Mouse (Mus musculus) MEL (cell line): Measurements from ENCODE around the gene Lgals8. TPM values are rescaled to one million over a fixed set of nuclear protein-coding genes. Genes with fewer than 3 reads are reported as not detected.

ENCODE experiments used
- DNase-seq: peaks from one replicate; pipeline ENCODE4 v3.0.0; 2011; ENCODE audit warnings: low read depth, low spot score
- H3K27ac ChIP-seq: 2 replicates; pipeline ENCODE4 v1.5.1; 2012; ENCODE audit warnings: low read depth, mild to moderate bottlenecking, control low read depth, low read length, moderate library complexity; ENCODE audit not compliant: control insufficient read depth
- H3K27me3 ChIP-seq, 2 experiments: fragments of 150-350 bp in 1 of 2; sonication (generic) in 1 of 2; 2 replicates each; pipeline ENCODE4 v1.6.1; 2012; ENCODE audit warnings: low read length in 2 of 2, mild to moderate bottlenecking in 2 of 2, improper control_type of control experiment in 1 of 2, moderate library complexity in 1 of 2; ENCODE audit not compliant: insufficient read depth in 2 of 2, control insufficient read depth in 1 of 2
- H3K36me3 ChIP-seq, 2 experiments: 2 replicates each; pipeline ENCODE4 v1.6.1; 2012 to 2014; ENCODE audit warnings: low read length in 2 of 2, improper control_type of control experiment in 1 of 2, inconsistent platforms in 1 of 2, mild to moderate bottlenecking in 1 of 2; ENCODE audit not compliant: insufficient read depth in 2 of 2, control insufficient read depth in 1 of 2
- H3K4me1 ChIP-seq, 2 experiments: fragments of 150-350 bp in 1 of 2; sonication (generic) in 1 of 2; 2 replicates each; pipeline ENCODE4 v1.6.1; 2012; ENCODE audit warnings: low read length in 2 of 2, improper control_type of control experiment in 1 of 2, mild to moderate bottlenecking in 1 of 2; ENCODE audit not compliant: insufficient read depth in 2 of 2, control insufficient read depth in 1 of 2
- H3K4me3 ChIP-seq, 2 experiments: fragments of 150-350 bp in 1 of 2; sonication (generic) in 1 of 2; 2 replicates each; pipeline ENCODE4 v1.5.1; 2012; ENCODE audit warnings: low read depth in 2 of 2, low read length in 2 of 2, mild to moderate bottlenecking in 2 of 2, moderate library complexity in 2 of 2, control low read depth in 1 of 2, improper control_type of control experiment in 1 of 2; ENCODE audit not compliant: control insufficient read depth in 1 of 2, insufficient read depth in 1 of 2
- H3K79me2 ChIP-seq: 2 replicates; pipeline ENCODE4 v1.6.1; 2012; ENCODE audit warnings: mild to moderate bottlenecking, low read length, moderate library complexity; ENCODE audit not compliant: control insufficient read depth, poor library complexity, insufficient read depth
- H3K9ac ChIP-seq: 2 replicates; pipeline ENCODE4 v1.6.1; 2012; ENCODE audit warnings: low read depth, mild to moderate bottlenecking, control low read depth, low read length, moderate library complexity; ENCODE audit not compliant: control insufficient read depth, poor library complexity, severe bottlenecking
- H3K9me3 ChIP-seq: fragments of 150-350 bp; sonication (generic); replicated peaks from 2 replicates; pipeline ENCODE4 v1.6.1; 2012; ENCODE audit warnings: mild to moderate bottlenecking, low read length, improper control_type of control experiment, moderate library complexity; ENCODE audit not compliant: insufficient read depth
- BHLHE40 ChIP-seq: IDR thresholded peaks from 2 replicates; pipeline ENCODE4 v1.6.1; 2012; ENCODE audit warnings: low read depth, mild to moderate bottlenecking, inconsistent platforms, low read length, improper control_type of control experiment, borderline replicate concordance
- CHD1 ChIP-seq: IDR thresholded peaks from 2 replicates; pipeline ENCODE4 v1.6.1; 2012; ENCODE audit warnings: low read depth, mild to moderate bottlenecking, inconsistent platforms, low read length, improper control_type of control experiment
- E2F4 ChIP-seq: IDR thresholded peaks from 2 replicates; pipeline ENCODE4 v1.6.1; 2011; ENCODE audit warnings: low read depth, low read length, improper control_type of control experiment, borderline replicate concordance
- ELF1 ChIP-seq: IDR thresholded peaks from 2 replicates; pipeline ENCODE4 v1.6.1; 2014; ENCODE audit warnings: low read depth, mild to moderate bottlenecking, inconsistent platforms, low read length, improper control_type of control experiment, moderate library complexity
- ETS1 ChIP-seq: IDR thresholded peaks from 2 replicates; pipeline ENCODE4 v1.6.1; 2012; ENCODE audit warnings: low read depth, mild to moderate bottlenecking, inconsistent platforms, low read length, improper control_type of control experiment, moderate library complexity
- GABPA ChIP-seq: IDR thresholded peaks from 2 replicates; pipeline ENCODE4 v1.6.1; 2012; ENCODE audit warnings: low read depth, mild to moderate bottlenecking, inconsistent platforms, low read length, improper control_type of control experiment, moderate library complexity
- GATA1 ChIP-seq: IDR thresholded peaks from 2 replicates; pipeline ENCODE4 v1.6.1; 2011; ENCODE audit warnings: low read depth, low read length, improper control_type of control experiment
- JUND ChIP-seq: IDR thresholded peaks from 2 replicates; pipeline ENCODE4 v1.6.1; 2011; ENCODE audit warnings: low read depth, mild to moderate bottlenecking, improper control_type of control experiment, low read length
- KAT2A ChIP-seq: conservative IDR thresholded peaks from 2 replicates; pipeline ENCODE4 v1.6.1; 2012; ENCODE audit warnings: low read depth, low read length, improper control_type of control experiment, inconsistent platforms
- MAFK ChIP-seq: IDR thresholded peaks from 2 replicates; pipeline ENCODE4 v1.6.1; 2011; ENCODE audit warnings: low read depth, mild to moderate bottlenecking, low read length, improper control_type of control experiment, borderline replicate concordance
- MAX ChIP-seq: IDR thresholded peaks from 2 replicates; pipeline ENCODE4 v1.6.1; 2011; ENCODE audit warnings: low read length, improper control_type of control experiment
- MAZ ChIP-seq: IDR thresholded peaks from 2 replicates; pipeline ENCODE4 v1.6.1; 2012; ENCODE audit warnings: low read depth, mild to moderate bottlenecking, inconsistent platforms, low read length, improper control_type of control experiment
- MEF2A ChIP-seq: IDR thresholded peaks from 2 replicates; pipeline ENCODE4 v1.6.1; 2014; ENCODE audit warnings: low read depth, mild to moderate bottlenecking, inconsistent platforms, low read length, improper control_type of control experiment; ENCODE audit not compliant: poor library complexity, insufficient replicate concordance, severe bottlenecking; ENCODE audit errors: extremely low read depth
- MXI1 ChIP-seq: IDR thresholded peaks from 2 replicates; pipeline ENCODE4 v1.6.1; 2011; ENCODE audit warnings: mild to moderate bottlenecking, low read depth, low read length, improper control_type of control experiment
- NELFE ChIP-seq: IDR thresholded peaks from 2 replicates; pipeline ENCODE4 v1.6.1; 2011; ENCODE audit warnings: low read depth, low read length, improper control_type of control experiment
- POLR2AphosphoS2 ChIP-seq: IDR thresholded peaks from 2 replicates; pipeline ENCODE4 v1.6.1; 2011; ENCODE audit warnings: low read length, improper control_type of control experiment
- POLR2AphosphoS5 ChIP-seq: IDR thresholded peaks from 2 replicates; pipeline ENCODE4 v1.6.1; 2012; ENCODE audit warnings: low read depth, borderline replicate concordance, mild to moderate bottlenecking, inconsistent platforms, low read length, moderate library complexity, mixed read lengths
- RAD21 ChIP-seq: IDR thresholded peaks from 2 replicates; pipeline ENCODE4 v1.6.1; 2011; ENCODE audit warnings: mild to moderate bottlenecking, low read depth, low read length, improper control_type of control experiment
- SIN3A ChIP-seq: IDR thresholded peaks from 2 replicates; pipeline ENCODE4 v1.6.1; 2012; ENCODE audit warnings: low read length, improper control_type of control experiment, inconsistent platforms
- TAL1 ChIP-seq: IDR thresholded peaks from 2 replicates; pipeline ENCODE4 v1.6.1; 2012; ENCODE audit warnings: mild to moderate bottlenecking, inconsistent platforms, low read length, moderate library complexity, mixed read lengths
- TBP ChIP-seq: IDR thresholded peaks from 2 replicates; pipeline ENCODE4 v1.8.0; 2011; ENCODE audit warnings: low read depth, low read length, improper control_type of control experiment
- UBTF ChIP-seq: IDR thresholded peaks from 2 replicates; pipeline ENCODE4 v1.6.1; 2012; ENCODE audit warnings: low read depth, mild to moderate bottlenecking, inconsistent platforms, low read length, improper control_type of control experiment, moderate library complexity, borderline replicate concordance; ENCODE audit not compliant: insufficient read depth
- USF1 ChIP-seq: IDR thresholded peaks from 2 replicates; pipeline ENCODE4 v1.6.1; 2014; ENCODE audit warnings: low read depth, mild to moderate bottlenecking, inconsistent platforms, low read length, improper control_type of control experiment, moderate library complexity
- ZNF384 ChIP-seq: IDR thresholded peaks from 2 replicates; pipeline ENCODE4 v1.6.1; 2012; ENCODE audit warnings: low read depth, mild to moderate bottlenecking, inconsistent platforms, low read length, improper control_type of control experiment
- polyA plus RNA-seq, 2 experiments: library from polyadenylated mRNA; stranded (reverse) in 1 of 2; unstranded in 1 of 2; fragments of >175 nt in 1 of 2; fragments of >200 nt in 1 of 2; gene quantifications; 2 replicates each; pipeline versions ENCODE4 v1.2.1 to v1.2.4; 2012; ENCODE audit warnings: low replicate concordance in 2 of 2, low read depth in 1 of 2; ENCODE audit not compliant: insufficient read length in 2 of 2, insufficient read depth in 1 of 2, missing spikeins in 1 of 2
- total RNA-seq: library from RNA; depleted of rRNA; stranded (reverse); fragments of 300-350 nt; gene quantifications from 2 replicates; pipeline ENCODE4 v1.2.3, GENCODE M21; 2012

The Lgals8 gene
- total and polyA plus RNA-seq, 3 experiments, result 12.9 to 23.7 TPM; not detected in 1

DNA sequence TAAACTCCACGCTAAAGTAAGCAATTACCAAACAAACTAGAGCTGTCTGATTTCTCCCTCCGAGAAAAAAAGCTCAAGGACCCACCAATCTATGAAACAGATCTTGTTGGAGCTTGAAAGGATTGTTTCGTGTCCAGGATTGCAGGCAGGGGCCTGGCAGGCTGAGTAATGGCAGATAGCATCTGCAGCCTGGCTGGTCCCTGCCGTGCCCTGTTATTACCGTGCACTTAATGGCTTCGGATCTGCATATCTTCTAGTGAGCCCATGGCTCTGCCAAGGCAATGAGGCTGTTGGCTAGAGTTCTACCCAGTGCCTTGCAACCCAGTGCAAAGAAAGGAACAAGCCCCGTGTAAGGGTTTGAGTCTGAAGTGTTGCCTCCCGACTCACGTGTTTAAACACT lies 30.0 kb upstream of the Lgals8 start:
- TF ChIP-seq USF1, result no peak
- TF ChIP-seq MAFK, result no peak
- no peak for TF ChIP-seq NELFE
- no peak for TF ChIP-seq RAD21
- no peak for TF ChIP-seq TBP
- TF ChIP-seq GABPA, result no peak
- no peak for TF ChIP-seq SIN3A
- TF ChIP-seq ZNF384, result no peak
- no peak for TF ChIP-seq ETS1
- no peak for TF ChIP-seq JUND
- TF ChIP-seq TAL1, result no peak
- no peak for TF ChIP-seq BHLHE40
- TF ChIP-seq, all 39 proteins: peak for 0

DNA sequence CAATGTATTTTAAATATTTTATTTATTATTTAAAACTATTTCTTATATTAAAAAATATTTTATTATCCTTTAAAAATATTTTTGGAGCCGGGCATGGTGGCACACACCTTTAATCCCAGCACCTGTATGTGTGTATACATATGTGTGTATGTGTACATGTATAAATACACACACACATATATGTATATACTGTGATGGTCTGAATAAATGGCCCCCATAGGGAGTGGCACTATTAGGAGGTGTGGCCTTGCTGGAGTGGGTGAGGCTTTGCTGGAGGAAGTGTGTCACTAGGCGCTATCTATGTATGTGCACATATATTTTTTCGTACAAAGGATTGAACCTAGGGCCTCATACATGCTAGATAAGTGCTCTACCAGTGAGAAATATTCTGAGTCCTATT lies 27.8 kb upstream of the Lgals8 start:
- Histone ChIP-seq H3K79me2 (no peaks in the 10 kb centered on the region), H3K9ac (no peak overlapping the region), H3K27me3 (peaks cover 0 to 1% of the 10 kb centered on the region in 2 experiments; a peak in 2 of 4 replicates), H3K9me3 (no peaks in the 10 kb centered on the region), H3K27ac (no peak overlapping the region), H3K36me3 (no peaks in the 10 kb centered on the region), H3K4me1 (no peaks in the 10 kb centered on the region), H3K4me3 (no peak overlapping the region)
- no peak for DNase-seq
- TF ChIP-seq MEF2A (no peak), CHD1 (no peak), UBTF (no peak)

More for the DNA sequence above, 30.0 kb upstream of the Lgals8 start:
- Histone ChIP-seq H3K79me2 (no peaks in the 10 kb centered on the region), H3K27me3 (peaks cover 0 to 1% of the 10 kb centered on the region in 2 experiments; a peak in 2 of 4 replicates), H3K4me1 (no peaks in the 10 kb centered on the region), H3K9ac (no peak overlapping the region), H3K4me3 (no peak overlapping the region), H3K27ac (no peak overlapping the region), H3K36me3 (no peaks in the 10 kb centered on the region), H3K9me3 (no peaks in the 10 kb centered on the region)
- DNase-seq, result no peak

DNA sequence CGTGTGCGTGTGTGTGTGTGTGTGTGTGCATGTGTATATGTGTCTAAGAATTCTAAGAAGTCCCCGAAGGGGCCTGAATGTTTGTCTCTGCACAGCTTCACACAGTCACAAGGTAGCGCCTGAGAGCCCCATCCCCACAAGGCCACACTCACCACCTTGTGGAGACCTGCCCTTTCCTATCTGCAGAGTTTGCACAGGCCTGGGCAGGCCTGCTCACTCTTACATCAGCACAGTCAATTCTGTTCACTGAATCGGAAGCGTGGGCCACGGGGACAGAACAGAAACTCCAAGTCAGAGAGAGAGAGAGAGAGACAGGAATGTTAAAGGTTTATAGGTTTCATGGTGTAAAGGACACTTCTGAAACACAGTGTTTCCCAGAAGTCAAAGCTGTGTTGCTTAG lies 20.9 kb upstream of the Lgals8 start:
- DNase-seq, result no peak
- no peak for TF ChIP-seq ELF1
- no peak for TF ChIP-seq JUND
- no peak for TF ChIP-seq MAZ
- no peak for TF ChIP-seq GATA1
- TF ChIP-seq MAX, result no peak
- TF ChIP-seq E2F4, result no peak
- TF ChIP-seq POLR2AphosphoS5, result no peak
- TF ChIP-seq MXI1, result no peak
- no peak for TF ChIP-seq RAD21
- TF ChIP-seq POLR2AphosphoS2, result no peak
- no peak for TF ChIP-seq KAT2A
- TF ChIP-seq, all 39 proteins: peak for 0
- Histone ChIP-seq H3K9ac (no peak overlapping the region), H3K4me1 (no peaks in the 10 kb centered on the region), H3K9me3 (no peaks in the 10 kb centered on the region), H3K79me2 (no peaks in the 10 kb centered on the region), H3K27me3 (no peaks in the 10 kb centered on the region; a peak in 1 of 4 replicates), H3K4me3 (no peak overlapping the region), H3K27ac (no peak overlapping the region), H3K36me3 (no peaks in the 10 kb centered on the region)
